Mouse (Mus musculus): ENCODE data around the gene Zglp1. TPM values are rescaled to one million over a fixed set of nuclear protein-coding genes. Genes with fewer than 3 reads are reported as not detected.
A peak's percentile ranks its signal among the peaks of the same experiment; 100 is the strongest.
"Not testable (repeated sequence)": the region's sequence is repeated elsewhere in the genome, so short reads cannot be mapped to it uniquely, and the experiment has no call there.

Gene Zglp1
- total RNA-seq, 2 experiments from 2014 or later: not detected

GRCm38 (mm10) chr9:21062928-21063327, 4.0 kb downstream of the Zglp1 start:
- DNase-seq: no peak

- no peak for DNase-seq
Observed at GRCm38 (mm10) chr9:21051578-21051977, 15.3 kb downstream of the Zglp1 start.

- no peak for DNase-seq
Observed at GRCm38 (mm10) chr9:21045235-21045634, 21.7 kb downstream of the Zglp1 start.

- DNase-seq: not testable (repeated sequence)
Observed at GRCm38 (mm10) chr9:21044785-21045184, 22.1 kb downstream of the Zglp1 start.

- DNase-seq: no peak
Observed at GRCm38 (mm10) chr9:21043563-21043962, 23.3 kb downstream of the Zglp1 start.

GRCm38 (mm10) chr9:21041308-21041707, 25.6 kb downstream of the Zglp1 start:
- no peak for DNase-seq

GRCm38 (mm10) chr9:21039779-21040178, 27.1 kb downstream of the Zglp1 start:
- DNase-seq: no peak

- DNase-seq: peak; percentile 85
Observed at GRCm38 (mm10) chr9:21037481-21037891, 29.4 kb downstream of the Zglp1 start.

- DNase-seq: no peak
Observed at GRCm38 (mm10) chr9:21036666-21037065, 30.2 kb downstream of the Zglp1 start.

GRCm38 (mm10) chr9:21036161-21036560, 30.7 kb downstream of the Zglp1 start:
- DNase-seq: no peak

GRCm38 (mm10) chr9:21035586-21035985, 31.3 kb downstream of the Zglp1 start:
- DNase-seq: no peak

- no peak for DNase-seq
Observed at GRCm38 (mm10) chr9:21034481-21035085, 32.3 kb downstream of the Zglp1 start.

- peak; percentile 88 for DNase-seq
Observed at GRCm38 (mm10) chr9:21033136-21033535, 33.8 kb downstream of the Zglp1 start.

GRCm38 (mm10) chr9:21032491-21032890, 34.4 kb downstream of the Zglp1 start:
- DNase-seq: no peak

GRCm38 (mm10) chr9:21031896-21032351, 35.0 kb downstream of the Zglp1 start, which contains the start of gene Icam5:
TSS of gene Icam5 (plus strand) at chr9:21032073.
- peak; percentile 27 for DNase-seq

GRCm38 (mm10) chr9:21031251-21031895, 35.5 kb downstream of the Zglp1 start:
- DNase-seq: peak; percentile 70

GRCm38 (mm10) chr9:21030781-21031250, 36.1 kb downstream of the Zglp1 start:
- DNase-seq: peak; percentile 92

- DNase-seq: no peak
Observed at GRCm38 (mm10) chr9:21030055-21030600, 36.8 kb downstream of the Zglp1 start.

- DNase-seq: peak; percentile 88
Observed at GRCm38 (mm10) chr9:21029291-21030054, 37.4 kb downstream of the Zglp1 start, which contains the start of gene Icam4. TSS of gene Icam4 (plus strand) at chr9:21029373.

- no peak for DNase-seq
Observed at GRCm38 (mm10) chr9:21028560-21029110, 38.3 kb downstream of the Zglp1 start.

GRCm38 (mm10) chr9:21027774-21028290, 39.1 kb downstream of the Zglp1 start:
- no peak for DNase-seq

GRCm38 (mm10) chr9:21026849-21027248, 40.0 kb downstream of the Zglp1 start:
- DNase-seq: no peak

Data from heart, postnatal 4 days (tissue).